ENCODE assay signal across 7 mouse cellular contexts in genomic region chr11:50161578-50162304, GRCm38 (mm10). TPM values are rescaled to one million over a fixed set of nuclear protein-coding genes. Genes with fewer than 3 reads are reported as not detected.
DNase-seq lines count a peak whose midpoint lies in the region; ATAC-seq lines count a peak whose summit lies in the region.

No protein-coding gene starts in this region.

- peak; percentile 76 for ATAC-seq in granulocyte monocyte progenitor cell, adult 5-6 weeks (replicated peaks; ENCODE audit: poor library complexity, severe bottlenecking)

- DNase-seq in ES-CJ7 (ENCODE audit: low read depth, low spot score) (peak; percentile 75), adipocyte (ENCODE audit: low spot score) (peak; percentile 69)
- DNase-seq in embryo, embryonic 10 days (ENCODE audit: low spot score): peak; percentile 82
- peak; percentile 82 for DNase-seq in kidney, postnatal 10 days
- DNase-seq in lung, postnatal 4 days: peak; percentile 68 to 73
- peak; percentile 82 for DNase-seq in retina, embryonic 14.5 days (ENCODE audit: low spot score)

RNA-seq across cellular contexts. Expression of gene Mrnip, which starts 12.5 kb away (rescaled TPM):
- 18.4 and 27.7 TPM in 2 replicates for total RNA-seq in granulocyte monocyte progenitor cell, adult 5-6 weeks (2014; fragmentation: Nextera tagmentation)
- total RNA-seq in granulocyte monocyte progenitor cell, adult 5-6 weeks (2017): 13.9 and 22.0 TPM in 2 replicates

RNA-seq across cellular contexts. Expression of gene Tbc1d9b, which starts 30.5 kb away (rescaled TPM):
- 53.7 and 63.7 TPM in 2 replicates for total RNA-seq in granulocyte monocyte progenitor cell, adult 5-6 weeks (2014; fragmentation: Nextera tagmentation)
- total RNA-seq in granulocyte monocyte progenitor cell, adult 5-6 weeks (2017): 76.4 and 97.2 TPM in 2 replicates

RNA-seq across cellular contexts. Expression of gene Sqstm1, which starts 48.9 kb away (rescaled TPM):
- total RNA-seq in granulocyte monocyte progenitor cell, adult 5-6 weeks (2014; fragmentation: Nextera tagmentation): 89.7 and 92.6 TPM in 2 replicates
- 131 and 165 TPM in 2 replicates for total RNA-seq in granulocyte monocyte progenitor cell, adult 5-6 weeks (2017)

RNA-seq across cellular contexts. Expression of gene Mgat4b, which starts 48.9 kb away (rescaled TPM):
- 22.7 and 23.9 TPM in 2 replicates for total RNA-seq in granulocyte monocyte progenitor cell, adult 5-6 weeks (2014; fragmentation: Nextera tagmentation)
- total RNA-seq in granulocyte monocyte progenitor cell, adult 5-6 weeks (2017): 11.5 and 14.6 TPM in 2 replicates

Comparison
In these comparisons a context has a peak if more than half of its experiments do, and no peak if none do; other contexts are left out.
1. Peak in every context shown above with its lines: DNase-seq and ATAC-seq.